Mouse (Mus musculus): ENCODE measurements around the gene Apod. TPM values are rescaled to one million over a fixed set of nuclear protein-coding genes. Genes with fewer than 3 reads are reported as not detected.
"Not testable (repeated sequence)": the region's sequence is repeated elsewhere in the genome, so short reads cannot be mapped to it uniquely, and the experiment has no call there.

Apod gene
- polyA plus RNA-seq, 1 experiment from 2014 or later, result 42.1 TPM

DNA sequence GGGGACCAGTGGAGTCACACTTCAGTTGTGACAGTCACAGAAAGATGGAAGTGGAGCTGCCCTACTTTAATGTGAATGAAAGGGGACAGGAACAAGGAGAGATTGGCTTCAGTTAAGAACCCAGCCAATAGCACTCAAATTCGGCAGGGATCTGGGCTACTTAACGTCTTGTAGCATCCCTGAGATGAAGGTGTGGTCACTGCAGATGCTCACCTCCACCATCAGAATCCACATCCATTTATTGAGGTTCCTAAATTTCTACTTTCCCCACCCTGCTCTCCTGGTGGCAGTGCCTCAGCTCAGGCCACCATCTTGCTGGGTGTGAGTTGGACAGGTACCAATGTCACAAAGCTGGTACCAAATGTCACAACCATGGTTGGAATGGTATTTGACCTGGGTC is 13.3 kb upstream of the Apod start:
- ATAC-seq (replicated peaks; ENCODE audit: low FRiP score) (no peak), DNase-seq (ENCODE audit: low spot score) (no peak)
- H3K4me3 ChIP-seq (ENCODE audit: low read depth, low read length), result no peak overlapping the region
- H3K27ac ChIP-seq (ENCODE audit: low read depth, low read length), result no peak overlapping the region
- WGBS, result 93% methylated on average over 2 of the region's 2 CpGs
- H3K9me3 ChIP-seq (ENCODE audit: control insufficient read depth, low read length), result no peaks in the 10 kb centered on the region
- H3K36me3 ChIP-seq (ENCODE audit: control insufficient read depth, insufficient read depth, low read length), result no peaks in the 10 kb centered on the region
- no peak overlapping the region for H3K9ac ChIP-seq (ENCODE audit: low read length)
- no peaks in the 10 kb centered on the region for H3K27me3 ChIP-seq (ENCODE audit: control insufficient read depth, insufficient read depth, low read length)
- no peaks in the 10 kb centered on the region for H3K4me1 ChIP-seq (replicated peaks; ENCODE audit: control insufficient read depth, insufficient read depth, low read length)
- H3K4me2 ChIP-seq (ENCODE audit: low read depth, low read length, severe bottlenecking), result no peak overlapping the region

GRCm38 (mm10) chr16:31327430-31327829 is 12.8 kb upstream of the Apod start:
- ATAC-seq (replicated peaks; ENCODE audit: low FRiP score) (no peak), DNase-seq (ENCODE audit: low spot score) (no peak)
- H3K4me2 ChIP-seq (ENCODE audit: low read depth, low read length, severe bottlenecking), result no peak overlapping the region
- no peak overlapping the region for H3K9ac ChIP-seq (ENCODE audit: low read length)
- H3K4me3 ChIP-seq (ENCODE audit: low read depth, low read length), result no peak overlapping the region
- H3K4me1 ChIP-seq (replicated peaks; ENCODE audit: control insufficient read depth, insufficient read depth, low read length), result no peaks in the 10 kb centered on the region
- H3K27ac ChIP-seq (ENCODE audit: low read depth, low read length), result no peak overlapping the region
- no peaks in the 10 kb centered on the region for H3K27me3 ChIP-seq (ENCODE audit: control insufficient read depth, insufficient read depth, low read length)
- WGBS, result 84% methylated on average over 8 of the region's 8 CpGs
- H3K36me3 ChIP-seq (ENCODE audit: control insufficient read depth, insufficient read depth, low read length), result no peaks in the 10 kb centered on the region
- no peaks in the 10 kb centered on the region for H3K9me3 ChIP-seq (ENCODE audit: control insufficient read depth, low read length)

GRCm38 (mm10) chr16:31326679-31327078 is 12.1 kb upstream of the Apod start:
- ATAC-seq (replicated peaks; ENCODE audit: low FRiP score), result no peak
- DNase-seq (ENCODE audit: low spot score), result no peak
- Histone ChIP-seq H3K4me3 (ENCODE audit: low read depth, low read length) (no peak overlapping the region), H3K27ac (ENCODE audit: low read depth, low read length) (no peak overlapping the region), H3K4me1 (replicated peaks; ENCODE audit: control insufficient read depth, insufficient read depth, low read length) (peaks cover under 1% of the 10 kb centered on the region; the same call in 1 of the 2 replicates), H3K9me3 (ENCODE audit: control insufficient read depth, low read length) (no peaks in the 10 kb centered on the region), H3K4me2 (ENCODE audit: low read depth, low read length, severe bottlenecking) (no peak overlapping the region), H3K9ac (ENCODE audit: low read length) (no peak overlapping the region), H3K27me3 (ENCODE audit: control insufficient read depth, insufficient read depth, low read length) (no peaks in the 10 kb centered on the region), H3K36me3 (ENCODE audit: control insufficient read depth, insufficient read depth, low read length) (no peaks in the 10 kb centered on the region)
- 79% methylated on average over 8 of the region's 8 CpGs for WGBS

GRCm38 (mm10) chr16:31325966-31326365 is 11.4 kb upstream of the Apod start:
- DNase-seq (ENCODE audit: low spot score) (no peak), ATAC-seq (replicated peaks; ENCODE audit: low FRiP score) (no peak)
- no peak overlapping the region for H3K9ac ChIP-seq (ENCODE audit: low read length)
- WGBS, result 87% methylated on average over 5 of the region's 5 CpGs
- no peak overlapping the region for H3K27ac ChIP-seq (ENCODE audit: low read depth, low read length)
- H3K4me2 ChIP-seq (ENCODE audit: low read depth, low read length, severe bottlenecking), result no peak overlapping the region
- no peaks in the 10 kb centered on the region for H3K9me3 ChIP-seq (ENCODE audit: control insufficient read depth, low read length)
- H3K27me3 ChIP-seq (ENCODE audit: control insufficient read depth, insufficient read depth, low read length), result no peaks in the 10 kb centered on the region
- no peak overlapping the region for H3K4me3 ChIP-seq (ENCODE audit: low read depth, low read length)
- H3K36me3 ChIP-seq (ENCODE audit: control insufficient read depth, insufficient read depth, low read length), result no peaks in the 10 kb centered on the region
- H3K4me1 ChIP-seq (replicated peaks; ENCODE audit: control insufficient read depth, insufficient read depth, low read length), result peaks cover 5% of the 10 kb centered on the region; the same call in 1 of the 2 replicates

GRCm38 (mm10) chr16:31325120-31325519 is 10.5 kb upstream of the Apod start:
- DNase-seq (ENCODE audit: low spot score) (no peak), ATAC-seq (replicated peaks; ENCODE audit: low FRiP score) (no peak)
- H3K27ac ChIP-seq (ENCODE audit: low read depth, low read length), result no peak overlapping the region
- no peak overlapping the region for H3K4me2 ChIP-seq (ENCODE audit: low read depth, low read length, severe bottlenecking)
- peaks cover 5% of the 10 kb centered on the region; the same call in 1 of the 2 replicates for H3K4me1 ChIP-seq (replicated peaks; ENCODE audit: control insufficient read depth, insufficient read depth, low read length)
- no peaks in the 10 kb centered on the region for H3K27me3 ChIP-seq (ENCODE audit: control insufficient read depth, insufficient read depth, low read length)
- H3K9me3 ChIP-seq (ENCODE audit: control insufficient read depth, low read length), result no peaks in the 10 kb centered on the region
- no peak overlapping the region for H3K4me3 ChIP-seq (ENCODE audit: low read depth, low read length)
- H3K9ac ChIP-seq (ENCODE audit: low read length), result no peak overlapping the region
- 95% methylated on average over 14 of the region's 14 CpGs for WGBS
- no peaks in the 10 kb centered on the region for H3K36me3 ChIP-seq (ENCODE audit: control insufficient read depth, insufficient read depth, low read length)

GRCm38 (mm10) chr16:31321501-31321900 is 6.9 kb upstream of the Apod start:
- Histone ChIP-seq H3K27me3 (ENCODE audit: control insufficient read depth, insufficient read depth, low read length) (no peaks in the 10 kb centered on the region), H3K9me3 (ENCODE audit: control insufficient read depth, low read length) (no peaks in the 10 kb centered on the region), H3K36me3 (ENCODE audit: control insufficient read depth, insufficient read depth, low read length) (no peaks in the 10 kb centered on the region), H3K4me2 (ENCODE audit: low read depth, low read length, severe bottlenecking) (no peak overlapping the region), H3K4me3 (ENCODE audit: low read depth, low read length) (no peak overlapping the region), H3K27ac (ENCODE audit: low read depth, low read length) (no peak overlapping the region; the same call in 1 of the 2 replicates), H3K9ac (ENCODE audit: low read length) (no peak overlapping the region), H3K4me1 (replicated peaks; ENCODE audit: control insufficient read depth, insufficient read depth, low read length) (peaks cover 5% of the 10 kb centered on the region; the same call in 1 of the 2 replicates)
- no peak for DNase-seq (ENCODE audit: low spot score)
- ATAC-seq (replicated peaks; ENCODE audit: low FRiP score), result 0 out of 2 replicates have a peak, but pooled peaks have one; percentile 42
- WGBS, result 48% methylated on average over 4 of the region's 4 CpGs

- Histone ChIP-seq H3K36me3 (ENCODE audit: control insufficient read depth, insufficient read depth, low read length) (no peaks in the 10 kb centered on the region), H3K4me2 (ENCODE audit: low read depth, low read length, severe bottlenecking) (no peak overlapping the region), H3K27ac (ENCODE audit: low read depth, low read length) (no peak overlapping the region), H3K4me3 (ENCODE audit: low read depth, low read length) (no peak overlapping the region), H3K27me3 (ENCODE audit: control insufficient read depth, insufficient read depth, low read length) (no peaks in the 10 kb centered on the region), H3K9me3 (ENCODE audit: control insufficient read depth, low read length) (no peaks in the 10 kb centered on the region), H3K9ac (ENCODE audit: low read length) (no peak overlapping the region), H3K4me1 (replicated peaks; ENCODE audit: control insufficient read depth, insufficient read depth, low read length) (peaks cover 5% of the 10 kb centered on the region; the same call in 1 of the 2 replicates)
- WGBS, result 44% methylated on average over 7 of the region's 7 CpGs
- no peak for DNase-seq (ENCODE audit: low spot score)
- ATAC-seq (replicated peaks; ENCODE audit: low FRiP score), result no peak
Observed at GRCm38 (mm10) chr16:31320954-31321353, 6.3 kb upstream of the Apod start.

GRCm38 (mm10) chr16:31319723-31320122 is 5.1 kb upstream of the Apod start:
- 77% methylated on average over 3 of the region's 3 CpGs for WGBS
- DNase-seq (ENCODE audit: low spot score); H3K9ac ChIP-seq (ENCODE audit: low read length); H3K4me1 ChIP-seq (replicated peaks; ENCODE audit: control insufficient read depth, insufficient read depth, low read length); ATAC-seq (replicated peaks; ENCODE audit: low FRiP score); H3K9me3 ChIP-seq (ENCODE audit: control insufficient read depth, low read length); H3K4me3 ChIP-seq (ENCODE audit: low read depth, low read length); H3K36me3 ChIP-seq (ENCODE audit: control insufficient read depth, insufficient read depth, low read length); H3K27me3 ChIP-seq (ENCODE audit: control insufficient read depth, insufficient read depth, low read length); H3K27ac ChIP-seq (ENCODE audit: low read depth, low read length); H3K4me2 ChIP-seq (ENCODE audit: low read depth, low read length, severe bottlenecking): not testable (repeated sequence)

DNA sequence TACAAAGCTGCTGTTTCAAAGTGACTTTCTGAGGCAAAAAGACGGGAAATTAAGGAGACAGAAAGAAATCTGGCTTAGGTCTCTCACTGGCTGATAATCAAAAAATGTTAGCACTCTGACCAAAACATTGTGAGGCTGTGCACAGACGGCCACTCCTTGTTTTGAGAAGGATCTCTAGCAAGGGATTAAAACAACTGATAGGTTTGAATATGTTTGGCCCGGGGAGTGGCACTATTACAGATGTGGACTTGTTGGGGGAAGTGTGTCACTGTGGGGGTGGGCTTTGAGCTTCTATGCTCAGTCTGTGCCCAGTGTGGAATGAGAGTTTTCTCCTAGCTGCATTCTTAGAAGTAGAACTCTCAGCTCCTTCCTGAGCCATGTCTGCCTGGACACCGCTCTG is 4.7 kb upstream of the Apod start:
- Histone ChIP-seq H3K4me3 (ENCODE audit: low read depth, low read length) (no peak overlapping the region), H3K9ac (ENCODE audit: low read length) (no peak overlapping the region), H3K4me2 (ENCODE audit: low read depth, low read length, severe bottlenecking) (no peak overlapping the region), H3K36me3 (ENCODE audit: control insufficient read depth, insufficient read depth, low read length) (no peaks in the 10 kb centered on the region), H3K27me3 (ENCODE audit: control insufficient read depth, insufficient read depth, low read length) (no peaks in the 10 kb centered on the region), H3K9me3 (ENCODE audit: control insufficient read depth, low read length) (no peaks in the 10 kb centered on the region), H3K4me1 (replicated peaks; ENCODE audit: control insufficient read depth, insufficient read depth, low read length) (peaks cover 8% of the 10 kb centered on the region; the same call in 1 of the 2 replicates), H3K27ac (ENCODE audit: low read depth, low read length) (no peak overlapping the region)
- WGBS, result 68% methylated on average over 4 of the region's 4 CpGs
- ATAC-seq (replicated peaks; ENCODE audit: low FRiP score) (no peak), DNase-seq (ENCODE audit: low spot score) (no peak)

All from forebrain, embryonic 11.5 days (tissue).